Mouse (Mus musculus): ENCODE results near the gene Pim1.

Gene Pim1

DNA sequence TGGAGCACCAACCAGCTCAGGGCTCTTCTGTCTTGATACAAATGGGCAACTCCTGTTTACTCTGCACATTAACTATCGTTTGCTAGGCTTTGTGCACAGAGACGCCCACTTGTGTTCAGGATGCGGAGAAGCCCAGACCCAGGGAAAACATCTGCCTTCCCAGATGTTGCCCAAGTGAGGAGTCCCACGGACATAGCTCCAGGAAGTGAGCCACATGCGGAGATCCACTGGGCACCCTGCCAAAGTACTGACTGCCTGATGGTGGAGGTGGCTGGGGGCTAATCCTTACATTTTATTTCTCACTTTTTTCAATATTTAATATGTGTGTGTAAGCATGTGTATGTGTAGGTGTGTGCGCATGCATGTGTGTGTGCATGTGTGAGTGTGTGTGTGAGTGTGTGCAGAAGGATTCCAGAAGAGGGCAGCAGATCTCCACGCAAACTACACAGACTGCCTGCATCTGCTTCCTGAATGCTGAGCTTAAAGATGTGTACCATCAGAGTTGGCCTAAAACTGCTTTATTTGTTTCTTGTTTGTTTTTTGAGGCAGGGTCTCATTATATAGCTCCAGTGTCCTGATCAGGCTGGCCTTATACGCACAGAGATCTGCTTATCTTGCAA, 38.1 kb downstream of the Pim1 start:
- no peak for DNase-seq (ENCODE audit: low spot score)

DNA sequence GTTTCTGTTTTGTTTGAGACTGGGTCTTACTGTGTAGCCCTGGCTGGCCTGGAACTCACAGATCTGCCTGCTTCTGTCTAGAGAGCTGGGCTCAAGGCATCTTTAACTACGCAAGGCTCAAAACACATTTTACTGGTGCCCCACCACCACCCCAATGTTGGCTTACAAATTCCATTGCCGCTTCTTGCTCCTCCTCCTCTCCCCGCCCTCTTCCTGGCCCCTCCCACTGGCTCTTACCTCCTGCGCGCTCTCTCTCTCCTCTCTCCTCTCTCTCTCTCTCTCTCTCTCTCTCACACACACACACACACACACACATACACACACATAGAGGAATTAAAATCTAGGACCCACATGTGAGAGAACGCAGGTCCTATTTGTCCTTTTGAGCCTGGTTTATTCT, 40.0 kb downstream of the Pim1 start:
- no peak for DNase-seq (ENCODE audit: low spot score)

DNA sequence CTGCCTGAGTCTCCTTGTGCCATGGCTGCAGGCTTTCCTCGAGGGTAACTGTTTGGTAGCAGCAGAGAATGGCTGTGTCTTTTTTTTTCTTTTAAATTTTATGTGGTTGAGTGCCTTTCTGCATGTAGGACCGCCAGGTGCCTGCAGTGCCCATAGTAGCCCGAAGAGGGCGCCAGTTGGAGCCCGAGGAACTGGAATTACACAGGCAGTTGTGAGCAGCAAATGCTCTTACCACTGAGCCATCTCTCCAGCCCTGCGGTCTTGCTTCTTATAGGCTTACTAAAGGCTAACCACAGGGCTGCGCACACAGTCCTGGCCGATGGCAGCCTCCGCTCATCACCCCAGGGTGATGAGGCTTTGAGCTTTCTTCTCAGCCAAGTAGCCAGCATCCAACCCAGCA, 40.7 kb downstream of the Pim1 start:
- no peak for DNase-seq (ENCODE audit: low spot score)

DNA sequence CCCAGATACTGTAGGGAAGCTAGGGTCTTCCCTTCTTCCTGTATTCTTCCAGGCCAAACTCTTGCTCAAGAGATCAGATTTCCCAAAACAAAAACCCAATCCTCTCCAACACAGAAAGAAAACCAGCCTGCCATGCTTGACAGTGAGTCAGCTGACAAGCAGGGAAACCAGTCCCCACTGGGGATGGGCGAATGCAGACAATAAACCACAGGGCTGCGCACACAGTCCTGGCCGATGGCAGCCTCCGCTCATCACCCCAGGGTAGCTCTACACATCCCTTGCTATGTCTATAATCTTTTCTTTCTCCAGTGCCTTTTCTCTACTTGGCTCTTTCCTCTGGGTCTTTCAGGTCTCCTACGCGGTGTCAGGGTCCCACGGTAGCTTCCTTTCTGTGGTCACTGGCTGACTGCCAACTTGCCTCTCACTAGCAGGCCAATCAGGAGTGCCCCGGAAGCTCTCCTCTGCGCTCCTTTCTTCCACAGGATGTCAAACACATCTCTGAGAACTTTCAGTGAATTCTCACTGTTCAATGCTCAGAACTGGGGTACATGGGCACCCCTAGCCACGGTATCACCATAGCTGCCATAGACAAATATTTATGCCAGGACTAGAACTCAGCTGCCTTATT, 41.3 kb downstream of the Pim1 start:
- DNase-seq (ENCODE audit: low spot score) = no peak

DNA sequence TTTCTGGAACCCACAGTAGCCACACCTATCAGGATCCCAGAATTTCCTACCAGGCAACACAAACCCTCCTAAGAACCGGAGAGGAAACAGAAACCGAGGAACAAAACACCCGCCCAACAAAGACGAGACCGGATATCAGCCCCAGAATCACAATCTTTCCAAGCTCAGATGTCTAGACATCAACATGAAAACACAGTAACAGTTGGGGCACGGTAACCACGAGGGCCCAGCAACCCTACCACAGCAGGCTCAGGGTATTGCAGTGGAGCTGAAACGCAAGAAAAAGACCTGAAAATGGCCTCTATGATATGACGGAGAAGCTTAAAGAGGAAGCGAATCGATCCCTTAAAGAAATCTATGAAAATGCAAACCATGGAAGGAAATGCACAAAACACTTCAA, 43.3 kb downstream of the Pim1 start:
- no peak for DNase-seq (ENCODE audit: low spot score)

DNA sequence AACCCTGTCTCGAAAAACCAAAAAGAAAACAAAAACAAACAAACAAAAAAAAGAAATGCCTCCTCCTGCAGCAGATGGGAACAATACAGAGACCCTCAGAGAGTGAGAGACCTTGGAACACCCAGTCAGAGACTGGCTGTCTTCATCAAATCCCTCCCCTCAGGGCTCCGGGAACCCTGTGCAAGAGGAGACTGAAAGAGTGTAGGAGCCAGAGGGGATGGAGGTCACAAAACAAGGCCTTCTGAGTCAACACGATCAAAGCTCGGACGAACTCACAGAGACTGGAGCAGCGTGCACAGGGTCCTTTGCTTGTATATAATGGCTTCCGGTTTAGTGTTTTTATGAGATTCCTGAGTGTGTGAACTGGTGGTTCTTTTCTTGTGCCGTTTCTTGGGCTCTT, 49.9 kb downstream of the Pim1 start:
- no peak for DNase-seq (ENCODE audit: low spot score)

DNA sequence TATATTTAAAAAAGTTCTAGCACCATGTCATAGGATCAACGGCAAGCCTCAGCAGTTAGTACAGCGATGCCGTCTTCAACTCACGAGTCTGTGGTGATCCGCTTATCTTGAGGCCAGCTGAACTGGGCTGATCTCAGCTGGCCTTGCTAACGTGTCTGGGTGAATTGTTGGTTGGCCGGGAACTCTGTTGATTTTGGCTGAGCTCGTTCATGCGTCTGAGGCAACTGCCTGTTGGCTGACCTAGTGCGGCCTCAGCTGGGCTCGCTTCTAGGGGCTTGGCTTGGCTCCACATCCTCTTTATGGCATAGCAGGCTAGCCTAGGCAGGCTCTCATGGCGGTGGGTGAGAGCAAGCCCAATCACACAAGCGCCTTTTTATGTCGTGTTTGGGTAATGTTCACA, 50.9 kb downstream of the Pim1 start:
- DNase-seq (ENCODE audit: low spot score) = peak; percentile 66

DNA sequence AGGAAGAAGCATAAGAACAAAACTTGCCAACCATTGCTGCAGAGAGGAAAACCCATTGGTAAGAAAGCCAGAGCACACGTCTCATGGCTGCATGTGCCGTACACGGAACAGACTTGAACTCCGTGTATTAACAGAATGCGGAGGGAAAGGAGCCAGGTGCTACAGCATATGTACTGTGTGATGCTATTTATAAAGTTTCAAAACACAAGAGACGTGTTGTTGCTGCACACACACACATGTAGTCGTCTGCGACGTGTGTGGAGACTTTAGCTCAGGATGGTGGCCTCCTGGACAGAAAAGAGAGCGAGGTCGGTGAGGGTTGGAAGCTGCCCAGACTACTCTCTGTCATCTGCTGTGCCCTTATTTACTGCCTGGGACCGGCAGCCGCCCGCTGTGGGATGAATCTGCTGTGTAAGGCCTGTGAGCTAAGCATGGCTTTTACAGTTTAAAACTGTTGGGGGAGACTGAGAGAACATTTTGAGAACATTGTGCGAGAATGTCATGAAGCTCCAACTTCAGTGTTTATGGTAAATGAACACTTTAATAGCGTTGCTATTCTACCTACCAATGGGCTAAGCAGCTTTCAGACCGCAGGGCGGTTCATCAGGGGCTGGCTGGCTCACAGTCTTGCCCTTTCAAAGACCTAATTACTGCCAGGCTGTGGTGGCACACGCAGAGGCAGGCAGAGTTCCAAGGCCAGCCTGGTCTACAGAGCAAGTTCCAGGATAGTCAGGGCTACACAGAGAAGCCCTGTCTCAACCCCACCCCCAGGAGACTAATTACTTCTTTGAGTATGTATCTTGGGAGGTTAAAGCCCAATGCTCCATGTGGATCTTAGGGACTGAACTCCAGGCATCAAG, 52.5 kb downstream of the Pim1 start:
- DNase-seq (ENCODE audit: low spot score) = no peak

DNA sequence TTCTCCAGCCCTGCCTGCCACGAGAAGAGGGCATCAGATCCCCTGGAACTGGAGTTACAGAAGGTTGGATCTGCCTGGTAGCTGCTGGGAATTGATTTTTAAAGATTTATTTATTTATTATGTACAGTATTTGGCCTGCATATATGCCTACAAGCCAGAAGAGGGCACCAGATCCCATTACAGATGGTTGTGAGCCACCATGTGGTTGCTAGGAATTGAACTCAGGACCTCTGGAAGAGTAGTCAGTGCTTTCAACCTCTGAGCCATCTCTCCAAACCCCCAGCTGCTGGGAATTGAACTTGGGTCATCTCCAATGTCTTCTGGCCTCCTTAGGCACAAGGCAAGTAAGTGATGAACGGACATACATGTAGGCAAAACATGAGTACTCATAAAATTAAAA, 53.5 kb downstream of the Pim1 start:
- no peak for DNase-seq (ENCODE audit: low spot score)

DNA sequence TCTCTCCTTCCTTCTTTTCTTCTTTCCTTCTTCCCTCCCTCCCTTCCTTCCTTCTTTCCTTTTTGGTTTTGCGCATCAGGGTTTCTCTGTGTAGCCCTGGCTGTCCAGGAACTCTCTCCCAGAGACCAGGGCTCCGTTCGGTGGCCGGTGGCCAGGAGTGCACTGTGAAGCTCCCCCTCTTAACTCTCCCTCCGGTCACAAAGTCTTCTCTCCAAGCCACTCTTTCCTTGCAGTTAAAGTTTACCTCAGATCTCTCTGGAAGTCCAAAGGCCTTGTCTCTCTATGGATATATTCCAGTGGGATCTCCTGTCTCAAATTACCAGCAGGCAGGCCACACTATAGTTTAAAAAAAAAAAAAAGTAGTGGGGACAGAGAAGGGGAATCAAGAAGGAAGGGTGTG, 54.7 kb downstream of the Pim1 start:
- DNase-seq (ENCODE audit: low spot score) = no peak

Data from MN1 (cell line).